Mouse (Mus musculus): ENCODE measurements around the gene Zfp385b. TPM values are rescaled to one million over a fixed set of nuclear protein-coding genes. Genes with fewer than 3 reads are reported as not detected.

Gene Zfp385b
- polyA plus RNA-seq, 1 experiment from 2014 or later = 9.6 TPM

Other genes starting within 250 kb of the Zfp385b start
- 18.5 and 26.6 TPM in 2 replicates for gene Cwc22, start 126.7 kb upstream of the Zfp385b start, polyA plus RNA-seq (2014; fragmentation: Nextera tagmentation; extraction: Ambion mirVana)